Mouse (Mus musculus) stomach, embryonic 15.5 days (tissue): Measurements from ENCODE around the gene Tmem214. TPM values are rescaled to one million over a fixed set of nuclear protein-coding genes. Genes with fewer than 3 reads are reported as not detected.
A peak's percentile ranks its signal among the peaks of the same experiment; 100 is the strongest.

Source experiments
- ATAC-seq: fragments of 200-750 bp; cut with Nextera tagmentation; 2 replicates; pipeline ENCODE4 v1.8.0; 2017; ENCODE audit warnings: low read depth, moderate number of reproducible peaks, moderate TSS enrichment; ENCODE audit not compliant: insufficient read depth, low FRiP score
- H3K27ac ChIP-seq: fragments of 300-500 bp; sonication (generic); 2 replicates; pipeline ENCODE4 v1.5.1; 2015; ENCODE audit warnings: mild to moderate bottlenecking, inconsistent platforms
- H3K27me3 ChIP-seq: fragments of 300-500 bp; sonication (generic); replicated peaks from 2 replicates; pipeline ENCODE4 v1.6.1; 2015; ENCODE audit warnings: inconsistent platforms
- H3K36me3 ChIP-seq: fragments of 300-500 bp; sonication (generic); 2 replicates; pipeline ENCODE4 v1.6.1; 2015; ENCODE audit warnings: inconsistent platforms
- H3K4me1 ChIP-seq: fragments of 300-500 bp; sonication (generic); 2 replicates; pipeline ENCODE4 v1.6.1; 2015; ENCODE audit warnings: inconsistent platforms
- H3K4me2 ChIP-seq: fragments of 300-500 bp; sonication (generic); 2 replicates; pipeline ENCODE4 v1.6.1; 2015; ENCODE audit warnings: mild to moderate bottlenecking, inconsistent platforms
- H3K4me3 ChIP-seq: fragments of 300-500 bp; sonication (generic); replicated peaks from 2 replicates; pipeline ENCODE4 v1.5.1; 2015; ENCODE audit warnings: inconsistent platforms
- H3K9ac ChIP-seq: fragments of 300-500 bp; sonication (generic); 2 replicates; pipeline ENCODE4 v1.6.1; 2015; ENCODE audit warnings: inconsistent platforms
- H3K9me3 ChIP-seq: fragments of 300-500 bp; sonication (generic); 2 replicates; pipeline ENCODE4 v1.6.1; 2016; ENCODE audit warnings: inconsistent platforms
- WGBS: fragments of 180-500 bp; shearing (Covaris S2); methylation state at CpG from one replicate; pipeline ENCODE4 v1.1.7; 2015; 5-methylcytosine and 5-hydroxymethylcytosine counted together
- polyA plus RNA-seq: library from polyadenylated mRNA; unstranded; fragments of >200 nt; fragmentation: Nextera tagmentation; extraction: Ambion mirVana; gene quantifications from 2 replicates; pipeline ENCODE4 v1.2.1, GENCODE M21; 2015

The Tmem214 gene
- polyA plus RNA-seq, 1 experiment from 2014 or later, result 86.3 TPM

DNA sequence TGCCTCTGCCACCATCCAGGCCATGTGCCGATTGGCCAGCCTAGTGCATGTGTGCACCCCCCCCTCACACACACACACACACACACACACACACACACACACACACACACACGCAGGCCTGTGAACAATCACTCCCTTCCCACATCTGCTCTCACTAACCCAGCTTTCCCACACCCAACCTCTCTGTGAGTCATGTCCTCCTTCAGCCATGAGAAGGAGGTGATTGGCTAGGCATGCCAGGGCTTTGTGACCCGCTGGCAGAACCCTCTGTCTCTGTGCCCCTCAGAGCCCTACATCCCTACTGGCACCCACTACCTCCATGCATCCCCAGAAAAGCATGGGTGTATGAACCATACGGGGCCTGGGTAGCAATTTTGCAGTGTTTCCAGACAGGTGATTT lies 14.3 kb upstream of the Tmem214 start:
- no peaks in the 10 kb centered on the region for H3K36me3 ChIP-seq
- no peak overlapping the region for H3K4me3 ChIP-seq
- no peaks in the 10 kb centered on the region for H3K9me3 ChIP-seq
- ATAC-seq, result no peak
- H3K9ac ChIP-seq, result no peak overlapping the region
- 89% methylated on average over 4 of the region's 4 CpGs for WGBS
- no peaks in the 10 kb centered on the region for H3K27me3 ChIP-seq
- H3K27ac ChIP-seq, result no peak overlapping the region
- no peak overlapping the region for H3K4me2 ChIP-seq
- H3K4me1 ChIP-seq, result peaks cover 4% of the 10 kb centered on the region; the same call in 1 of the 2 replicates

DNA sequence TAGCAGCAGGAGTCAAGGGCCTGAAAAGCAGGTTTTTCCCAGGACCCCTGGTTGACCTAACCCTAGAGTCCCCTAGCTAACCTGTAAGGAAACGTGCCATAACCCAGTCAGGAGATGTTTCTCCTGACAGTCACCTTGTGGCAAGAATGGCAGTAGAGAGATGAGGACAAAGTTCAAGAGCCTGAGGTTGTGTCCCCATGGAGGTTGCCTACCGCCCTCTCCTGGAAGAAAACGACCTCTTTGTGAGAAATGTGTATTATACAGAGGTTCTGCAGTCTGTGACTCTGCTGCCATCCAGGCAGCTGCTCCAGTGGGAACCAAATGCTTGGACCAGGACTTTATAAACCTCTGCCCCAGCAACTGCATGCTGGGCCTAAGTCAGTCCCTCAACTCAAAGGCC lies 12.1 kb upstream of the Tmem214 start:
- H3K4me2 ChIP-seq, result no peak overlapping the region
- H3K36me3 ChIP-seq, result no peaks in the 10 kb centered on the region
- H3K9me3 ChIP-seq, result no peaks in the 10 kb centered on the region
- no peaks in the 10 kb centered on the region; the same call in 1 of the 2 replicates for H3K4me1 ChIP-seq
- no peak overlapping the region for H3K4me3 ChIP-seq
- no peaks in the 10 kb centered on the region for H3K27me3 ChIP-seq
- WGBS, result 53% methylated on average over 3 of the region's 3 CpGs
- H3K27ac ChIP-seq, result no peak overlapping the region
- ATAC-seq, result no peak
- no peak overlapping the region for H3K9ac ChIP-seq

DNA sequence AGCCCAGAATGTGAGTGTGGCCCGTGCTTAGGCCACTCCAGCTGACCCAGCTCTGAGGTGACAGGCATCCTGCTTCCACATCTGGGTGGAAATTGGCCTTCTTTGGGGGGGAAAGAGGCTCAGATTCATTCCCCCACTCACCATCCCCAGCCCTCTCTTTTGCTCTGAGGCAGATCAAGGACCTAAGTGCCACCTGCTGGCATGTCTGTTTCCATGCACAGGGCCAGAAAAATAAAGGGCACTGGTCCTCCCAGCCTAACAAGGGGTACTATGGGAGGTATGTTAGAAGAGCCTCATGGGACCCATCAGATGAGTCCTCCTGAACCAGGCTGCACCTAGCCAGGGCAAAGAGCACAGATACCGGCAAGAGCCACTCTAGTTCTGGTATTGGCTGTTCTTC lies 11.7 kb upstream of the Tmem214 start:
- no peaks in the 10 kb centered on the region for H3K9me3 ChIP-seq
- 81% methylated on average over 2 of the region's 2 CpGs for WGBS
- no peaks in the 10 kb centered on the region for H3K4me1 ChIP-seq
- no peaks in the 10 kb centered on the region for H3K36me3 ChIP-seq
- no peak overlapping the region for H3K27ac ChIP-seq
- H3K4me3 ChIP-seq, result no peak overlapping the region
- no peak overlapping the region for H3K4me2 ChIP-seq
- ATAC-seq, result no peak
- no peak overlapping the region for H3K9ac ChIP-seq
- no peaks in the 10 kb centered on the region for H3K27me3 ChIP-seq

DNA sequence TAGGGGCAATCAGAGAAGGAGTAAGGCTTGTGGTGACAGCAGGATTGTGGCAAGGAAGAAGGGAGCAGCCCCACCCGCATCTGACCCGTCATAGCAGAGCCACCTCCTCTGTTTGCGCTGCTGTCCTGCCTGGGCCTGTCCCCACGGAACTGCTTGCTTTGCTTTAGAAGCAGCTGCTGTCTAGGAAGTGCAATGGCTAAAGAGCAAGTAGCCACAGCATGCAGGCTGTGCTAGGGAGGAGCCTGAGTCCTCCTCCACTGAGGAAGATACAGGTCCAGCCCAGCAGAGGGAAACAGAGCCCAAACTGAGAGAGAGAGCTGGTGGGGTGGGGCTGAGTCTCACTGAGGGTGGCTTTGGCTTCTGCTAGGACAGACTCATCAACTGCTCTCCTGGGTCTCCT lies 4.0 kb upstream of the Tmem214 start:
- 31% methylated on average over 4 of the region's 4 CpGs for WGBS
- no peak overlapping the region for H3K9ac ChIP-seq
- H3K27ac ChIP-seq, result no peak overlapping the region
- H3K4me3 ChIP-seq, result no peak overlapping the region
- H3K9me3 ChIP-seq, result no peaks in the 10 kb centered on the region
- no peak overlapping the region for H3K4me2 ChIP-seq
- peak; percentile 50; the same call in 1 of the 2 replicates for ATAC-seq
- H3K4me1 ChIP-seq, result 0 out of 2 replicates have a peak, but pooled peaks cover 5% of the 10 kb centered on the region
- H3K36me3 ChIP-seq, result no peaks in the 10 kb centered on the region
- H3K27me3 ChIP-seq, result no peaks in the 10 kb centered on the region

DNA sequence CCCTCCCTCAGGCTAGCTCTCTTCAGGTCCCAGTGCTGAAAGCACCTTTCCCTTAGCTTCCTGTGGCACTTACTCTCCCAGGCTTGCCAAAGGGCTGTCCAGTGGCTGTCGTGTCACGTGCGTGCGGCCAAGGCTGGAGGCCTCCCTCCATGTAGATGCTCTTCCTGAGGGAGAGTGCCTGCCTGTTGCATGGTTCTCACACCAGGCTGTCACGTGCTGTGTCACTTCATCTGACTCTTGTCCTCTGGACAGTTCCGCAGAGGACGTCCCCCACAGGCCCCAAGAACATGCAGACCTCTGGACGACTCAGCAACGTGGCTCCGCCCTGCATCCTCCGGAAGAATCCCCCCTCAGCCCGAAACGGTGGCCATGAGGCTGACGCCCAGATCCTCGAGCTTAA lies 3.5 kb upstream of the Tmem214 start:
- WGBS, result 48% methylated on average over 15 of the region's 15 CpGs
- ATAC-seq, result no peak
- Histone ChIP-seq H3K27ac (no peak overlapping the region), H3K4me2 (no peak overlapping the region), H3K27me3 (no peaks in the 10 kb centered on the region), H3K4me1 (0 out of 2 replicates have a peak, but pooled peaks cover 5% of the 10 kb centered on the region), H3K4me3 (no peak overlapping the region), H3K9me3 (no peaks in the 10 kb centered on the region), H3K36me3 (no peaks in the 10 kb centered on the region), H3K9ac (no peak overlapping the region)

DNA sequence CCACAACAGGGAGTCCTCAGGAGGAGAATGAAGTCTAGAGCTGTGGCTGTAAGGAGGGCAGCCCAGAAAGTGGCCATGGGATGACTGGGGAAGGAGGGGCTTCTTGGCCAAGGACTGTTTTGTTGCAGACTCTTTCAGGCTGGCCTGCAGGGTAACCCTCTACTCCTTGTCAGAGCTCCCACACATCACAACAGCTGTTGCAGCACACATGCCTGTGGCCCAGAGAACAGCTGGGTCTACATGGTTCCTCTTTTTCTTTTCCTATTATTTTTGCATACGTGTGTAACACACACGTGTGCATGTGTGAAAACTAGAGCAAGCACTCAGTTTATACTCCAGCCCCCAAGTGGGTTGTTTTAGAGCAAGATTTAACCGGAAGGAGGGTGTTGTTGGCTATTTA lies 941 bp upstream of the Tmem214 start:
- H3K36me3 ChIP-seq, result peaks cover 9% of the 10 kb centered on the region
- WGBS, result 84% methylated on average over 3 of the region's 3 CpGs
- no peaks in the 10 kb centered on the region for H3K27me3 ChIP-seq
- H3K9ac ChIP-seq, result no peak overlapping the region
- H3K4me3 ChIP-seq, result no peak overlapping the region
- no peak overlapping the region for H3K27ac ChIP-seq
- H3K4me2 ChIP-seq, result no peak overlapping the region
- no peaks in the 10 kb centered on the region for H3K9me3 ChIP-seq
- ATAC-seq, result no peak
- H3K4me1 ChIP-seq, result peaks cover 22% of the 10 kb centered on the region

DNA sequence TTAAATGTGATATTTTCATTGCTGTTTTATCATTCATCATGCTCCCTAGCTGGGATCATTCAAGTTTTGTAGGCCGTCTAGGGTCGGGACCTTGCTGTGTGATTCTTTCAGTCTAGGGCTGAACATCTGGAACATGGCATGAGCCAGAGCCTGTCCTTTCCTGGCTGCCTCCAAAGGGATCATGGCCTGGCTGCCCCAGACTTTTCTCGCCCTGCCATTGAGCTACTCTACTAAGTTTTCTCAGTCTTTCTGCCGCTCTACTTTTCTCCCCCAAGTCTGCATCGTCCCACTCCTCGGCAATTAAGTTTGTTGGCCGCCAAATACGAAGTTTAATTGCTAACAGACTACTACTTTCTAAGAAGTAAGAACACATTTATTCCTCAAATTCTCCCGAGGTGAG lies 1.2 kb downstream of the Tmem214 start:
- H3K9ac ChIP-seq, result no peak overlapping the region
- WGBS, result 21% methylated on average over 9 of the region's 9 CpGs

DNA sequence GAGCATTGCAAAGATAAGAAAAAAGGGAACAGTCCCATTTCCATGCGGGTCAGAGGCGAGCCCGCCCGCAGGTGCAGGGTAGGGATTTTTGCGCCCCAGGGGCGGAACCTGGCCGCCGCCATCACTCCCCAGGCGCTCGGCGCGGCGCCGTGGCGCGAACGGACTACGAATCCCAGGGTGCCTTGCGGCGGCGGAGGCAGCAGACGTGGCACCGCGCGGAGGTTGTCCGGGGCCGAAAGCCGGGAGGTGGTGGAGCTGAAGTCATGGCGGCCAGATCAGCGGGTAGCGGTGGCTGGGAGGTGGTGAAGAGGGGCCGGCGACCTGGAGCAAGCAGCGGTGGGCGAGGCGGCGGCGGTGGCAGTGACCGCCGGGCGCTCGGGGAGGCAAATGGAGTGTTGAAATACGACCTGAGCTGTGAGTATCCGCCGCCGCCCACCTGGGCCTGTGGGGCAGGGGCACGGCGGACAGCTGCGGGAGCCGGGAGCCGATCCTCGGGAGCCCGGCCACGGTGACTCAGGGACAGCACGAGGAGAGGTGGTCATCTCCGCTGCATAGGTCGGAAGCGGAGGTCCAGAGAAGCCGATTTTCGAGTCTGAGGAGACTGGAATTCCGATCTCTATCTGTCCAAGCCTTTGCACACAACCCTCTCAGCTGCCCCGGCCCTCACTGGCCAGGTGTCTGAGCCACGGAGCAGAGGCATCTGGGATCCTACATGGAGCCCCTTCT lies 1.8 kb downstream of the Tmem214 start:
- Histone ChIP-seq H3K9me3 (no peaks in the 10 kb centered on the region), H3K4me3 (peak overlapping the region; percentile 86), H3K27ac (peak overlapping the region; percentile 60), H3K36me3 (peaks cover 36% of the 10 kb centered on the region), H3K4me2 (peak overlapping the region; percentile 70), H3K4me1 (peaks cover 20% of the 10 kb centered on the region), H3K9ac (peak overlapping the region; percentile 88), H3K27me3 (no peaks in the 10 kb centered on the region)
- peak; percentile 95 for ATAC-seq
- under 1% methylated on average over 63 of the region's 63 CpGs for WGBS

More for the DNA sequence above, 1.2 kb downstream of the Tmem214 start:
- H3K9me3 ChIP-seq, result no peaks in the 10 kb centered on the region
- peak overlapping the region; percentile 12; the same call in 1 of the 2 replicates for H3K27ac ChIP-seq
- H3K4me2 ChIP-seq, result peak overlapping the region; percentile 52
- peak overlapping the region; percentile 86 for H3K4me3 ChIP-seq
- no peaks in the 10 kb centered on the region for H3K27me3 ChIP-seq
- H3K36me3 ChIP-seq, result peaks cover 30% of the 10 kb centered on the region
- peaks cover 25% of the 10 kb centered on the region for H3K4me1 ChIP-seq
- no peak for ATAC-seq

DNA sequence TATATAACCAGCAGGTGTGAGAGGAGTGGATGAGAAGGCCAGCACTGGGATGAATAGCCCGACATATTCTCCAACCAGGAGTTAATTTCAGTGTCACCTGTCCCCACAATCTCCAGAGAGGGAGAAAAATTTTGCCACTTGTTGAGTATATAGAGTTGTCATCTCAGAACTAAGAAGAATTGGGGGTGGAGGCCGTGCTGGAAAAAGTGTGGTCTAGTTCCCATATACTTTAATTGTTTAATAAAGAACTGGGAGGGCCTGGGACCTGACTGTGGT lies 2.3 kb downstream of the Tmem214 start:
- peak overlapping the region; percentile 60 for H3K27ac ChIP-seq
- no peak for ATAC-seq
- 11% methylated on average over 2 of the region's 2 CpGs for WGBS

DNA sequence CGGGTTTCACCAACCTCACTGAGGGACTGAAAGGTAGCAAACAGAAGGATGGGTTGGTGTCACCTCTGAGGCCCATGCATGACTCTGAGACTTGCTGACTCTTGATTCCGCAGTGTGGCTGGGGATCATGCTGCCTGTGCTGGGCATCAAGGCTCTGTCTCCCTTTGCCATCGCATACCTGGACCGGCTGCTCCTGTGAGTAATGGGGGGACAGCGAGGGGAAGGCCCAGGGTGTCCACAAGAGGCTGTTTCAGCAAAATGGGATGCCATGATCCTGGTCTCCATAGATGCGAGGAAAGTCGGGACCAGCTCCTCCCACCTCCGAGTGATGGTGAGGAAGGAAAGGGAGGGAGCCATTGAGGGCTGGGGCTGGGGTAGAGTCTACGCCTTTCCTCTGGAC lies 4.8 kb downstream of the Tmem214 start:
- Histone ChIP-seq H3K9ac (no peak overlapping the region), H3K27ac (no peak overlapping the region), H3K4me3 (no peak overlapping the region), H3K9me3 (no peaks in the 10 kb centered on the region), H3K36me3 (peaks cover 60% of the 10 kb centered on the region), H3K4me2 (no peak overlapping the region), H3K4me1 (peaks cover 20% of the 10 kb centered on the region), H3K27me3 (no peaks in the 10 kb centered on the region)
- 89% methylated on average over 9 of the region's 9 CpGs for WGBS
- no peak for ATAC-seq

More for the DNA sequence above, 2.3 kb downstream of the Tmem214 start:
- Histone ChIP-seq H3K9ac (peak overlapping the region; percentile 88), H3K9me3 (no peaks in the 10 kb centered on the region), H3K27me3 (no peaks in the 10 kb centered on the region), H3K4me2 (peak overlapping the region; percentile 70), H3K4me1 (peaks cover 20% of the 10 kb centered on the region), H3K4me3 (peak overlapping the region; percentile 86), H3K36me3 (peaks cover 41% of the 10 kb centered on the region)

DNA sequence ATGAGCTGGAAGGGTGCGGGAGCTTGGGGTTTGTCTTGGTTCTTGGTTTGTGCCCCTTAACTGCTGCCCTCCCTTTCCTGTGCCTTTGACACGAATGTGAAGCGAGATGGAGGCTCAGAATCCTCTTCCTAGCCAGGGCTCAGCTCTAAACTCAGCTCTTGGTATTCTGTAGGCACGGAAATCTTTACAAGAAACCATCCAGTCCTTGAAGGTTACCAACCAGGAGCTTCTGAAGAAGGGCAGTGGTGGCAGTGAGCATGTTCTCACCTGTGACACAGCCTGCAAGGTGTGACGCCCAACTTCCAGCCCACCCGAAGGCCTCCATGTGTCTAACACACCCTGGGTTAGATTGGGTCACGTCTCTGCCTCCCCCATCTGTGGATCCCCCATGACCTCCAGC lies 6.6 kb downstream of the Tmem214 start:
- H3K4me3 ChIP-seq, result no peak overlapping the region
- H3K9ac ChIP-seq, result no peak overlapping the region
- no peaks in the 10 kb centered on the region for H3K9me3 ChIP-seq
- 87% methylated on average over 7 of the region's 7 CpGs for WGBS
- H3K4me1 ChIP-seq, result peaks cover 20% of the 10 kb centered on the region
- no peak overlapping the region for H3K4me2 ChIP-seq
- no peak overlapping the region for H3K27ac ChIP-seq
- peaks cover 60% of the 10 kb centered on the region for H3K36me3 ChIP-seq
- no peaks in the 10 kb centered on the region for H3K27me3 ChIP-seq
- ATAC-seq, result no peak

DNA sequence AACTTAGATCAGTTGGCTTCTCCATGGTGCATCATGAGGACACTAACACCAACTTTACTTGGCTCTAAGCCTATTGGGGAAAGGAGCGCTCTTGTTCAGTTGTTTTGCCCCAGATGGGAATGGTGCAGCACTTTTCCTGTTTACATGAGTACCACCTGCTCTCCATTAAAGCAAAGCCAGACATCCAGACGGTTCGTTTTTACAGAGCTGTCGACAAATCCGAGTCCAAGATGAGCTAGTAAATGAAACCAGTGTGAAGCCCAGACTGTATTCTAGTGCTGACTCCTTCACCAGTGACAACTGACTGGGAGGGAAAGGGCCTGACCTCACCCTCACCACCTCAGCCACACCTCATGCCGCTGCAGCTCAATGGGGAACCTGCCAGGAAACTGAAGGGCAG lies 10.8 kb downstream of the Tmem214 start:
- 0 out of 2 replicates have a peak, but pooled peaks have one; percentile 40 for ATAC-seq
- no peaks in the 10 kb centered on the region for H3K4me1 ChIP-seq
- H3K4me3 ChIP-seq, result no peak overlapping the region
- H3K9me3 ChIP-seq, result no peaks in the 10 kb centered on the region
- 30% methylated on average over 6 of the region's 6 CpGs for WGBS
- H3K27me3 ChIP-seq, result no peaks in the 10 kb centered on the region
- H3K4me2 ChIP-seq, result no peak overlapping the region
- no peak overlapping the region for H3K9ac ChIP-seq
- H3K36me3 ChIP-seq, result peaks cover 33% of the 10 kb centered on the region
- H3K27ac ChIP-seq, result 0 out of 2 replicates have a peak overlapping the region, but pooled peaks have one; percentile 31
